Mouse (Mus musculus) midbrain, postnatal 0 days (tissue): ENCODE measurements around the gene Eif2ak3. TPM values are rescaled to one million over a fixed set of nuclear protein-coding genes. Genes with fewer than 3 reads are reported as not detected.

Experiments
- ATAC-seq: fragments of 200-750 bp; cut with Nextera tagmentation; 2 replicates; pipeline ENCODE4 v1.8.0; 2017; ENCODE audit warnings: moderate number of reproducible peaks, mild to moderate bottlenecking, moderate TSS enrichment, moderate library complexity; ENCODE audit not compliant: low FRiP score
- DNase-seq: peaks from one replicate; pipeline ENCODE4 v3.0.0-alpha.2; 2015; ENCODE audit warnings: low spot score
- H3K27ac ChIP-seq: fragments of 300-500 bp; sonication (generic); 2 replicates; pipeline ENCODE4 v1.5.1; 2014; ENCODE audit warnings: low read depth, mild to moderate bottlenecking, low read length, mixed read lengths
- H3K27me3 ChIP-seq: fragments of 300-500 bp; sonication (generic); 2 replicates; pipeline ENCODE4 v1.6.1; 2014; ENCODE audit warnings: low read length, control low read depth, mixed read lengths; ENCODE audit not compliant: insufficient read depth
- H3K36me3 ChIP-seq: fragments of 300-500 bp; sonication (generic); 2 replicates; pipeline ENCODE4 v1.6.1; 2014; ENCODE audit warnings: low read length, control low read depth, mixed read lengths; ENCODE audit not compliant: insufficient read depth
- H3K4me1 ChIP-seq: fragments of 300-500 bp; sonication (generic); 2 replicates; pipeline ENCODE4 v1.6.1; 2014; ENCODE audit warnings: mild to moderate bottlenecking, control low read depth, antibody characterized with exemption, low read length, mixed read lengths; ENCODE audit not compliant: insufficient read depth
- H3K4me2 ChIP-seq: fragments of 300-500 bp; sonication (generic); 2 replicates; pipeline ENCODE4 v1.6.1; 2014; ENCODE audit warnings: low read depth, mild to moderate bottlenecking, low read length, mixed read lengths; ENCODE audit not compliant: poor library complexity, severe bottlenecking
- H3K4me3 ChIP-seq: fragments of 300-500 bp; sonication (generic); 2 replicates; pipeline ENCODE4 v1.5.1; 2014; ENCODE audit warnings: low read depth, mild to moderate bottlenecking, low read length, moderate library complexity
- H3K9ac ChIP-seq: fragments of 300-500 bp; sonication (generic); replicated peaks from 2 replicates; pipeline ENCODE4 v1.6.1; 2014; ENCODE audit warnings: mild to moderate bottlenecking, low read length, moderate library complexity, mixed read lengths; ENCODE audit not compliant: poor library complexity, severe bottlenecking
- H3K9me3 ChIP-seq: fragments of 300-500 bp; sonication (generic); 2 replicates; pipeline ENCODE4 v1.6.1; 2016; ENCODE audit warnings: low read length, control low read depth
- CTCF ChIP-seq: IDR thresholded peaks from 2 replicates; pipeline ENCODE4 v1.5.1; 2016; ENCODE audit warnings: antibody characterized with exemption, mild to moderate bottlenecking
- WGBS: fragments of 180-500 bp; shearing (Covaris S2); extraction: QIAGEN DNeasy Blood & Tissue Kit; methylation state at CpG from one replicate; pipeline ENCODE4 v1.1.7; 2014; 5-methylcytosine and 5-hydroxymethylcytosine counted together
- polyA plus RNA-seq: library from polyadenylated mRNA; unstranded; fragments of >200 nt; fragmentation: Nextera tagmentation; extraction: Ambion mirVana; gene quantifications from 2 replicates; pipeline ENCODE4 v1.2.1, GENCODE M21; 2015
- total RNA-seq: library from RNA; depleted of rRNA; stranded (reverse); fragments of >200 nt; gene quantifications from 2 replicates; pipeline ENCODE4 v1.2.3, GENCODE M21; 2014; rRNA removed

The Eif2ak3 gene
- total and polyA plus RNA-seq, 2 experiments from 2014 or later: 7.7 to 19.3 TPM

DNA sequence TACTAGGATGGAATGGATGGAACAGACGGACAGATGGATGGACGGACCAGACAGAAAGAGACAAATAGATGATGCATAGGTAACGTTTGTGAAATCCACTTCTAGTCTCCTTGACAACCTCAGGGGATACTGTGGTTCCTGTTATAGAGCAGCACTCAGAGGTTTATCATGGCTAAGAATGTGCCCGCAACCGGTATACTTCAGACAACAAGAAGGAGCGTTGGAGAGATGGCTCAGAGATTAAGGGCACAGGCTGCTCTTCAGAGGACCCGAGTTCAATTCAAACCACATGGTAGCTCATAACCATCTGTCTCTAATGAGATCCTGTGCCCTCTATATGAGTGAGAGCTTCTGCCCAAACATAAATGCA lies 68.1 kb downstream of the Eif2ak3 start:
- Histone ChIP-seq H3K9ac (0 out of 2 replicates have a peak overlapping the region, but pooled peaks have one; percentile 19), H3K36me3 (no peaks in the 10 kb centered on the region), H3K27ac (no peak overlapping the region), H3K4me3 (peak overlapping the region; percentile 20), H3K9me3 (no peaks in the 10 kb centered on the region), H3K4me1 (no peaks in the 10 kb centered on the region), H3K27me3 (no peaks in the 10 kb centered on the region), H3K4me2 (peak overlapping the region; percentile 36)
- no peak for TF ChIP-seq CTCF
- DNase-seq (no peak), ATAC-seq (peak; percentile 11)
- 62% methylated on average over 7 of the region's 7 CpGs for WGBS

DNA sequence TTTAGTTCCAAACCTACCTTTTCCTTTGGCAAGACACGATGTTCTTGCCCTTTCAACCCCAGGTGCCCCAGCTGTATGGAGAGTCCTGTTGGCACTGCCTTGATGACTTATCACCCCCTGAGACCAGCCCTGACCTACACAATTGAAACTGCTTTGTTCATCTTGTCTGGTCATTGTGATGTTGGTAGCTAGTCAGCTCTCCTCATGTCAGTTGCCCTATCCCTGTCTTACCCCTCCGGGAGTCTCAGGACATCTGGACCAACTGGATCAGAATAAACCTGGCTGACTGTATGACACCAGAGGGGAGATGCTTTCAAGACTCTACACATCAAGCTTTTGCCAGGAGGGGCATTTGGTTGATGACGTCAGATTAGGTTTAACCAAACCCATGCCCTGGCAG lies 74.5 kb downstream of the Eif2ak3 start, which contains the start of gene Tex37:
TSS of gene Tex37 (minus strand) at position 101 of the 400 bp plus-strand sequence.
- no peak for TF ChIP-seq CTCF
- ATAC-seq (no peak), DNase-seq (no peak)
- Histone ChIP-seq H3K9ac (no peak within 1 kb of the TSS), H3K4me3 (no peak within 1 kb of the TSS), H3K27ac (no peak within 1 kb of the TSS), H3K36me3 (no peaks in the 10 kb centered on the region), H3K9me3 (no peaks in the 10 kb centered on the region), H3K27me3 (no peaks in the 10 kb centered on the region), H3K4me1 (peaks cover 7% of the 10 kb centered on the region; the same call in 1 of the 2 replicates), H3K4me2 (no peak within 1 kb of the TSS)
- 90% methylated on average over 3 of the region's 3 CpGs for WGBS

DNA sequence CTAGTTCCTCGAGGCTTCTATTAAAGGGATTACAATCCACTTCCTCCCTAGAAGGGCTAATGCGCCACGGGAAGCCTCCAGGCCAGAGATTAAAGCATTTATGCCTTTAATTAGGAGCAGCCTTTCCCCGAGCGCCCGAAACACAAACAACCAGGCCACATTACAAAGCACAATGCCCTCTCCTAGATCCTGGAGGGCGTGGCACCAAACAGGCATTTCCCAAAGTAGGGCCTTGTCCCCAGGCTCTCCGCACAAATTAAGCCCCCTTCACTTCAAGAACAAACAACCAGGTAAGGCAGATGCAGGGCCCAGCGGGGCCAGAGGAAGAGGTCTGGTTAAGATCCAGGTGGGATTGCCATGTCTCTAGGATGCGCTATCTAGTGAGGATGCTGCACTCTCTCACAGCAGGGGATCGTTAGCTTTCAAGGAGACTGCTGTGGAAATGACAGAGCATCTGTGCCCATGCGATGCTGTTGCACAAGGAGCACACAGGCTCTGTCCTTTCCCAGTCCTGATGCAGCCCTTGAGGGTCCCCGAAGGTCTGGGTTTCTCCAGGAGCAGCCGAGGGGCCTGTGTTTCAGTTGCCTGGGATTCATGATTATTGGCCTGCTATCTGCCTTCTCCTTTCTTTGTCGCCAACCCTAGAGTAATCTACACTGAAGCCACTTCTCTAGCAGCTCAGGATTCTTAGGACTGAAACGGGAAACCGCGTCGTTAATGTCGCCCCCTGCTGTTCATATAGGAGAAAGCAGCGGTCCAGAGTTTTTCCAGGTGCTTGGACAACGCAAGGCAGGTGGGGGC lies 77.2 kb downstream of the Eif2ak3 start:
- H3K9ac ChIP-seq: 0 out of 2 replicates have a peak overlapping the region, but pooled peaks have one; percentile 15
- peak; percentile 74 for ATAC-seq
- peak; percentile 87 for TF ChIP-seq CTCF

DNA sequence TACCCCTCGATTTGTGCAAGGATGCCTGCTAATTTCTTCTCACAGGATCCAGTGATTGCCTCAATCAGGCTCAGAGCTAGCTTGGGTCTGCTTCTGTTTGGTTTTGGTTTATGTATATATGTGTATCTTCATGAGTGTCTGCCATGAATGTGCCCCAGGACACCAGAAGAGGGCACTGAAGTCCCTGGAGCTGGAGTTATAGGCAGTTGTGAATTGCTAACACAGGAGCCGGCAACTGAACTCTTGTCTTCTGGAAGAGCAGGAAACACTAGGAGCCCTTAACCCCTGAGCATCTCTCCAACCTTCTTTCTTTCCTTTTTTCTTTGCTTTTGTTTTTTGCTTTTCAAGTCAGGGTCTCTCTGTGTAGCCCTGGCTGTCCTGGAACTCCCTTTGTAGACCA lies 87.5 kb downstream of the Eif2ak3 start:
- ATAC-seq: no peak
- WGBS: 91% methylated on average over 2 of the region's 2 CpGs
- TF ChIP-seq CTCF: no peak
- Histone ChIP-seq H3K4me2 (no peak overlapping the region), H3K9me3 (no peaks in the 10 kb centered on the region), H3K27me3 (no peaks in the 10 kb centered on the region), H3K36me3 (no peaks in the 10 kb centered on the region), H3K27ac (no peak overlapping the region), H3K4me3 (no peak overlapping the region), H3K9ac (no peak overlapping the region), H3K4me1 (no peaks in the 10 kb centered on the region)
- no peak for DNase-seq

More for the DNA sequence above, 77.2 kb downstream of the Eif2ak3 start:
- H3K9me3 ChIP-seq: no peaks in the 10 kb centered on the region
- DNase-seq: peak; percentile 69
- peak overlapping the region; percentile 34; the same call in 1 of the 2 replicates for H3K4me2 ChIP-seq
- H3K27me3 ChIP-seq: no peaks in the 10 kb centered on the region
- H3K4me3 ChIP-seq: no peak overlapping the region
- peak overlapping the region; percentile 18; the same call in 1 of the 2 replicates for H3K27ac ChIP-seq
- WGBS: 5% methylated on average over 22 of the region's 22 CpGs
- peaks cover 7% of the 10 kb centered on the region; the same call in 1 of the 2 replicates for H3K4me1 ChIP-seq
- no peaks in the 10 kb centered on the region for H3K36me3 ChIP-seq

DNA sequence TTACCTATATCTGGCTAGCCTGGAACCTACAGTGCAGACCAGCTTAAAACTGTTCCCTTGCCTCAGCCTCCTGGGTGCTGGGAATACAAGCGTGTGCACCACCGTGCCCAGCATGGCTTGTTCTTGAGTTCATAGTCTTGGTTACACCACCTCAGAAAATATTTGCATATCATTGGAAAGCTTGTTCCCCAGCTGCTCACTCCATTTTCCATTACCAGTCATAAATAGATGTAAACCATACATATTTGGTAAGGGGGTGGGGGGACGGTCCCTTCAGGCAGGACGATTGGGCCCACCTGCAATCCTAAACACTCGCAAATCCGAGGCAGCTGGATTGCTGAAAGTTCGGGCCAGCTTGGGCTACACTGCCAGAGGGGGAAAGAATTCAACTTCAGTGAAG lies 109.0 kb downstream of the Eif2ak3 start:
- Histone ChIP-seq H3K4me2 (no peak overlapping the region), H3K27ac (no peak overlapping the region), H3K4me3 (no peak overlapping the region), H3K4me1 (peaks cover 7% of the 10 kb centered on the region), H3K27me3 (peaks cover 42% of the 10 kb centered on the region), H3K36me3 (no peaks in the 10 kb centered on the region), H3K9me3 (no peaks in the 10 kb centered on the region), H3K9ac (no peak overlapping the region)
- ATAC-seq (no peak), DNase-seq (no peak)
- no peak for TF ChIP-seq CTCF
- 72% methylated on average over 7 of the region's 7 CpGs for WGBS

DNA sequence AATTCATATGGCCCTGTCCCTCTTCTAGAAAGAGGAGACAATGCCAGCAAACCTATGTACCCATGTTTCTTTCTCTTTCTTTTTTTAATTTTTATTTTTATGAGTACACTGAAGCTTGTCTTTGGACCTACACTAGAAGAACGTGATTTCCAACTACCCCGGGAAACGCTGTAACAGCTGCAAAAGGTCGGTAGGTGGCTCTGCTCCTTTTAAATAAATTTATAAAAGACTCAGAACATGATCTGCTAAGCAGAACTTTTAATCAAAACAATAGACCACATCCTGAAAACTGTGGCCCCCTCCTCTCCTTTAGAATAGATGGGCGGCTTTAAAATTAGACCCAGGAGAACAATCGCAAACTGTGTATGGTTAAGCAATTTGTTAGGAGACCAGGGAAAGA lies 109.7 kb downstream of the Eif2ak3 start:
- H3K27me3 ChIP-seq: peaks cover 48% of the 10 kb centered on the region
- H3K4me3 ChIP-seq: no peak overlapping the region
- no peak overlapping the region for H3K4me2 ChIP-seq
- H3K4me1 ChIP-seq: peaks cover 7% of the 10 kb centered on the region
- ATAC-seq (no peak), DNase-seq (peak; percentile 49)
- no peak overlapping the region for H3K27ac ChIP-seq
- no peaks in the 10 kb centered on the region for H3K36me3 ChIP-seq
- TF ChIP-seq CTCF: peak; percentile 66
- no peak overlapping the region for H3K9ac ChIP-seq
- H3K9me3 ChIP-seq: no peaks in the 10 kb centered on the region
- 12% methylated on average over 6 of the region's 6 CpGs for WGBS

Other genes with a start within 250 kb of the Eif2ak3 start
- gene Rpia, start 52.3 kb upstream of the Eif2ak3 start, total RNA-seq: 9.3 and 15.5 TPM in 2 replicates
- 1.1 and 1.4 TPM in 2 replicates for gene Rpia, start 52.3 kb upstream of the Eif2ak3 start, polyA plus RNA-seq
- not detected in 2 replicates for gene Tex37, start 74.4 kb downstream of the Eif2ak3 start, total RNA-seq
- not detected in 2 replicates for gene Tex37, start 74.4 kb downstream of the Eif2ak3 start, polyA plus RNA-seq
- gene Foxi3, start 112.0 kb downstream of the Eif2ak3 start, total RNA-seq: not detected in 2 replicates
- not detected in 2 replicates for gene Foxi3, start 112.0 kb downstream of the Eif2ak3 start, polyA plus RNA-seq